Mouse (Mus musculus): ENCODE measurements around the gene Pnmal2.

DNA sequence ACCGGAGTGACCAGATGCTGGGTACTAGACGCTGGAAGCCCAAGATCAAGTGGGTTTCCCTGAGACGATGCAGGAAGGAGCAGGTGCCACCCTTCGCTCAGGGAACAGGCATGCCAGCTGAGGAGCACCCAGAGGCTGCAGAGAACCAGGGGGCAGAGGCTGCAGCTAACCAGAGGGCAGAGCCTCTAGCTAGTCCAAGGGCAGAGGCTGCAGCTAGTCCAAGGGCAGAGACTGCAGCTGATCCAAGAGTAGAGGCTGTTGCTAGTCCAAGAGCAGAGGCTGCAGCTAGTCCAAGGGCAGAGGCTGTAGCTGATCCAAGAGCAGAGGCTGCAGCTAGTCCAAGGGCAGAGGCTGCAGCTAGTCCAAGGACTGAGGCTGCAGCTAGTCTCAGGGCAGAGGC, 50.9 kb downstream of the Pnmal2 start:
- TF ChIP-seq POLR2A (IDR thresholded peaks at IDR 0.05; ENCODE audit: low read depth, low read length) (no peak), CTCF (IDR thresholded peaks at IDR 0.05; ENCODE audit: extremely low read depth, insufficient read depth, insufficient read length, insufficient replicate concordance) (no peak)
